Mouse (Mus musculus) intestine, embryonic 15.5 days (tissue): ENCODE measurements around the gene Skap1. TPM values are rescaled to one million over a fixed set of nuclear protein-coding genes. Genes with fewer than 3 reads are reported as not detected.

Source experiments
- ATAC-seq: fragments of 200-750 bp; cut with Nextera tagmentation; 2 replicates; pipeline ENCODE4 v1.8.0; 2017; ENCODE audit warnings: moderate TSS enrichment, moderate library complexity
- H3K27ac ChIP-seq: fragments of 300-500 bp; sonication (generic); 2 replicates; pipeline ENCODE4 v1.5.1; 2015; ENCODE audit warnings: mild to moderate bottlenecking, inconsistent platforms
- H3K27me3 ChIP-seq: fragments of 300-500 bp; sonication (generic); replicated peaks from 2 replicates; pipeline ENCODE4 v1.6.1; 2015; ENCODE audit warnings: inconsistent platforms
- H3K36me3 ChIP-seq: fragments of 300-500 bp; sonication (generic); 2 replicates; pipeline ENCODE4 v1.6.1; 2015; ENCODE audit warnings: inconsistent platforms
- H3K4me1 ChIP-seq: fragments of 300-500 bp; sonication (generic); replicated peaks from 2 replicates; pipeline ENCODE4 v1.6.1; 2015; ENCODE audit warnings: inconsistent platforms
- H3K4me2 ChIP-seq: fragments of 300-500 bp; sonication (generic); replicated peaks from 2 replicates; pipeline ENCODE4 v1.6.1; 2015; ENCODE audit warnings: mild to moderate bottlenecking, inconsistent platforms
- H3K4me3 ChIP-seq: fragments of 300-500 bp; sonication (generic); replicated peaks from 2 replicates; pipeline ENCODE4 v1.5.1; 2015; ENCODE audit warnings: inconsistent platforms
- H3K9ac ChIP-seq: fragments of 300-500 bp; sonication (generic); 2 replicates; pipeline ENCODE4 v1.6.1; 2015; ENCODE audit warnings: inconsistent platforms
- H3K9me3 ChIP-seq: fragments of 300-500 bp; sonication (generic); 2 replicates; pipeline ENCODE4 v1.6.1; 2016; ENCODE audit warnings: inconsistent platforms
- WGBS: fragments of 180-500 bp; shearing (Covaris S2); methylation state at CpG from one replicate; pipeline ENCODE4 v1.1.7; 2015; 5-methylcytosine and 5-hydroxymethylcytosine counted together
- polyA plus RNA-seq: library from polyadenylated mRNA; unstranded; fragments of >200 nt; fragmentation: Nextera tagmentation; extraction: Ambion mirVana; gene quantifications from 2 replicates; pipeline ENCODE4 v1.2.1, GENCODE M21; 2015

The Skap1 gene
- polyA plus RNA-seq, 1 experiment from 2014 or later = 0.94 TPM

- H3K27ac ChIP-seq = no peak overlapping the region
- WGBS = 46% methylated on average over 10 of the region's 10 CpGs
- no peaks in the 10 kb centered on the region for H3K9me3 ChIP-seq
- H3K4me2 ChIP-seq = no peak overlapping the region
- no peak overlapping the region for H3K9ac ChIP-seq
- no peaks in the 10 kb centered on the region for H3K27me3 ChIP-seq
- H3K36me3 ChIP-seq = no peaks in the 10 kb centered on the region
- H3K4me1 ChIP-seq = peaks cover 13% of the 10 kb centered on the region; the same call in 1 of the 2 replicates
- ATAC-seq = peak; percentile 54; the same call in 1 of the 2 replicates
- H3K4me3 ChIP-seq = no peak overlapping the region
Observed at GRCm38 (mm10) chr11:96645538-96646037, 181.2 kb downstream of the Skap1 start.

GRCm38 (mm10) chr11:96651848-96652247 lies 187.5 kb downstream of the Skap1 start:
- Histone ChIP-seq H3K9me3 (no peaks in the 10 kb centered on the region), H3K4me1 (no peaks in the 10 kb centered on the region), H3K4me3 (no peak overlapping the region), H3K9ac (no peak overlapping the region), H3K36me3 (no peaks in the 10 kb centered on the region), H3K4me2 (no peak overlapping the region), H3K27ac (no peak overlapping the region), H3K27me3 (no peaks in the 10 kb centered on the region)
- no peak for ATAC-seq
- whole genome bisulfite sequencing = 87% methylated on average over 9 of the region's 9 CpGs

GRCm38 (mm10) chr11:96653867-96654266 lies 189.5 kb downstream of the Skap1 start:
- Histone ChIP-seq H3K36me3 (no peaks in the 10 kb centered on the region), H3K9ac (no peak overlapping the region), H3K9me3 (no peaks in the 10 kb centered on the region), H3K4me1 (no peaks in the 10 kb centered on the region), H3K4me3 (no peak overlapping the region), H3K27me3 (no peaks in the 10 kb centered on the region), H3K27ac (no peak overlapping the region), H3K4me2 (no peak overlapping the region)
- ATAC-seq = no peak
- 88% methylated on average over 8 of the region's 8 CpGs for WGBS

GRCm38 (mm10) chr11:96658420-96658819 lies 194.0 kb downstream of the Skap1 start:
- 71% methylated on average over 1 of the region's 1 CpGs for WGBS
- Histone ChIP-seq H3K4me2 (no peak overlapping the region), H3K36me3 (no peaks in the 10 kb centered on the region), H3K9me3 (no peaks in the 10 kb centered on the region), H3K4me1 (no peaks in the 10 kb centered on the region), H3K9ac (no peak overlapping the region), H3K27ac (no peak overlapping the region), H3K4me3 (no peak overlapping the region), H3K27me3 (no peaks in the 10 kb centered on the region)
- no peak for ATAC-seq

- H3K27ac ChIP-seq = no peak overlapping the region
Observed at GRCm38 (mm10) chr11:96666924-96667323, 202.5 kb downstream of the Skap1 start.

GRCm38 (mm10) chr11:96668367-96668766 lies 204.0 kb downstream of the Skap1 start:
- ATAC-seq = no peak
- no peak overlapping the region for H3K4me2 ChIP-seq
- H3K4me1 ChIP-seq = no peaks in the 10 kb centered on the region
- no peak overlapping the region for H3K9ac ChIP-seq
- no peaks in the 10 kb centered on the region for H3K36me3 ChIP-seq
- H3K27ac ChIP-seq = no peak overlapping the region
- no peaks in the 10 kb centered on the region for H3K9me3 ChIP-seq
- H3K27me3 ChIP-seq = 0 out of 2 replicates have a peak, but pooled peaks cover 4% of the 10 kb centered on the region
- WGBS = 74% methylated on average over 7 of the region's 7 CpGs
- no peak overlapping the region for H3K4me3 ChIP-seq

More at GRCm38 (mm10) chr11:96666924-96667323, 202.5 kb downstream of the Skap1 start:
- H3K9me3 ChIP-seq = no peaks in the 10 kb centered on the region
- H3K9ac ChIP-seq = no peak overlapping the region
- no peaks in the 10 kb centered on the region for H3K4me1 ChIP-seq
- no peaks in the 10 kb centered on the region for H3K36me3 ChIP-seq
- 72% methylated on average over 3 of the region's 3 CpGs for WGBS
- no peak overlapping the region for H3K4me3 ChIP-seq
- no peak for ATAC-seq
- H3K27me3 ChIP-seq = 0 out of 2 replicates have a peak, but pooled peaks cover 4% of the 10 kb centered on the region
- no peak overlapping the region for H3K4me2 ChIP-seq

GRCm38 (mm10) chr11:96673792-96674191 lies 209.4 kb downstream of the Skap1 start:
- Histone ChIP-seq H3K9me3 (no peaks in the 10 kb centered on the region), H3K4me1 (0 out of 2 replicates have a peak, but pooled peaks cover 2% of the 10 kb centered on the region), H3K36me3 (no peaks in the 10 kb centered on the region), H3K4me3 (peak overlapping the region; percentile 16; the same call in 1 of the 2 replicates), H3K9ac (peak overlapping the region; percentile 32), H3K27me3 (0 out of 2 replicates have a peak, but pooled peaks cover 8% of the 10 kb centered on the region), H3K27ac (no peak overlapping the region), H3K4me2 (peak overlapping the region; percentile 57)
- ATAC-seq = peak; percentile 86
- 9% methylated on average over 6 of the region's 6 CpGs for WGBS

- Histone ChIP-seq H3K9me3 (no peaks in the 10 kb centered on the region), H3K27ac (no peak overlapping the region), H3K4me3 (no peak overlapping the region), H3K36me3 (no peaks in the 10 kb centered on the region), H3K27me3 (0 out of 2 replicates have a peak, but pooled peaks cover 8% of the 10 kb centered on the region), H3K4me2 (0 out of 2 replicates have a peak overlapping the region, but pooled peaks have one; percentile 7), H3K9ac (no peak overlapping the region), H3K4me1 (0 out of 2 replicates have a peak, but pooled peaks cover 2% of the 10 kb centered on the region)
- no peak for ATAC-seq
- 11% methylated on average over 8 of the region's 8 CpGs for WGBS
Observed at GRCm38 (mm10) chr11:96674786-96675365, 210.5 kb downstream of the Skap1 start.

GRCm38 (mm10) chr11:96678026-96678425 lies 213.6 kb downstream of the Skap1 start:
- Histone ChIP-seq H3K36me3 (no peaks in the 10 kb centered on the region), H3K4me2 (no peak overlapping the region), H3K4me1 (0 out of 2 replicates have a peak, but pooled peaks cover 2% of the 10 kb centered on the region), H3K4me3 (no peak overlapping the region), H3K9me3 (no peaks in the 10 kb centered on the region), H3K9ac (no peak overlapping the region), H3K27ac (no peak overlapping the region), H3K27me3 (peaks cover 9% of the 10 kb centered on the region; the same call in 1 of the 2 replicates)
- no peak for ATAC-seq
- WGBS = 83% methylated on average over 13 of the region's 13 CpGs

GRCm38 (mm10) chr11:96679026-96679425 lies 214.6 kb downstream of the Skap1 start:
- no peaks in the 10 kb centered on the region for H3K9me3 ChIP-seq
- H3K4me2 ChIP-seq = no peak overlapping the region
- H3K36me3 ChIP-seq = no peaks in the 10 kb centered on the region
- no peak overlapping the region for H3K9ac ChIP-seq
- no peak for ATAC-seq
- WGBS = 92% methylated on average over 4 of the region's 4 CpGs
- H3K27ac ChIP-seq = no peak overlapping the region
- no peak overlapping the region for H3K4me3 ChIP-seq
- H3K4me1 ChIP-seq = no peaks in the 10 kb centered on the region
- H3K27me3 ChIP-seq = peaks cover 9% of the 10 kb centered on the region; the same call in 1 of the 2 replicates

- H3K27me3 ChIP-seq = peaks cover 3% of the 10 kb centered on the region; the same call in 1 of the 2 replicates
- H3K4me1 ChIP-seq = no peaks in the 10 kb centered on the region
- H3K4me2 ChIP-seq = no peak overlapping the region
- H3K36me3 ChIP-seq = no peaks in the 10 kb centered on the region
- no peak overlapping the region for H3K27ac ChIP-seq
- H3K9me3 ChIP-seq = no peaks in the 10 kb centered on the region
- no peak overlapping the region for H3K4me3 ChIP-seq
- no peak for ATAC-seq
- no peak overlapping the region for H3K9ac ChIP-seq
- WGBS = 91% methylated on average over 2 of the region's 2 CpGs
Observed at GRCm38 (mm10) chr11:96685381-96685780, 221.0 kb downstream of the Skap1 start.

- H3K4me2 ChIP-seq = no peak overlapping the region
Observed at GRCm38 (mm10) chr11:96686713-96687280, 222.4 kb downstream of the Skap1 start.

More at GRCm38 (mm10) chr11:96686713-96687280, 222.4 kb downstream of the Skap1 start:
- no peaks in the 10 kb centered on the region for H3K36me3 ChIP-seq
- WGBS = 21% methylated on average over 16 of the region's 16 CpGs
- H3K27me3 ChIP-seq = 0 out of 2 replicates have a peak, but pooled peaks cover 3% of the 10 kb centered on the region
- no peak overlapping the region for H3K4me3 ChIP-seq
- no peak for ATAC-seq
- no peak overlapping the region for H3K9ac ChIP-seq
- no peaks in the 10 kb centered on the region for H3K4me1 ChIP-seq
- H3K27ac ChIP-seq = no peak overlapping the region
- H3K9me3 ChIP-seq = no peaks in the 10 kb centered on the region
